In the genomic region with DNA sequence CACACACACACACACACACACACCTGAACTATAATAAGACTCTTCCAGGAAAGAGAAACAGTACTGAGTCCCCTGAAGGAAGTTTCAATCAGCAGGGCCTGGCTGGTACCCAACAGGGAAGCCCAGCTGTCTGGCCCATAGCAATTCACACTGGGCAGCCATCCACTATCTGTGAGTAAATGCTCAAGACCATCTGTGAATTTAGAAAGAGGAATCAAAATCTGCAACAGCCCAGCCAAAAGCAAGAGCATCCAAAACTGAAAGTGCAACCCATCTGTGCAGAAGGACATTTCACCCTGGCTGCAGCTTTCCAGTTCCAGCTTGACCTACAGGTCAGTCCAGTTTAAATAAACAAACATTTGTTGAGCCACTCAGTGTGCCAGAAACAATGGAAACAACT, we compare ENCODE assay signal across 8 mouse cellular contexts.
A peak's percentile ranks its signal among the peaks of the same experiment; 100 is the strongest.
DNase-seq lines count a peak whose midpoint lies in the region; ATAC-seq and TF ChIP-seq lines count a peak whose summit lies in the region.

No protein-coding gene starts in this region.

- peak; percentile 33 for DNase-seq in kidney, adult 2 months
- DNase-seq in cerebellum, adult 11-12 months = peak; percentile 58
- DNase-seq in gastrocnemius, postnatal 25 days = peak; percentile 68
- DNase-seq in layer of hippocampus, postnatal 25 days (ENCODE audit: extremely low spot score in 1 of 2, low spot score in 1 of 2) = peak; percentile 16 to 42
- DNase-seq in ovary, postnatal 10 days (ENCODE audit: low spot score) = peak; percentile 8
- DNase-seq in T-cell, adult 2 months (ENCODE audit: low spot score) = no peak
- no peak for DNase-seq in embryo, embryonic 11 days

- ATAC-seq in kidney, embryonic 15.5 days (replicated peaks; ENCODE audit: low FRiP score) = no peak

- no peak overlapping the region for H3K4me2 ChIP-seq in kidney, embryonic 15.5 days

- H3K4me1 ChIP-seq in kidney, adult 2 months (ENCODE audit: control insufficient read depth, insufficient read depth, low read length) = no peaks in the 10 kb centered on the region
- no peaks in the 10 kb centered on the region for H3K4me1 ChIP-seq in kidney, embryonic 15.5 days

- no peak for TF ChIP-seq CTCF in kidney, adult 2 months (conservative IDR thresholded peaks at IDR 0.05; ENCODE audit: insufficient read depth, insufficient read length, low read depth, low read length)

- no peaks in the 10 kb centered on the region for H3K9me3 ChIP-seq in kidney, embryonic 15.5 days (replicated peaks)

- H3K27ac ChIP-seq in kidney, adult 2 months (ENCODE audit: insufficient read depth, low read depth, low read length) = no peak overlapping the region
- no peak overlapping the region for H3K27ac ChIP-seq in kidney, embryonic 15.5 days

- H3K27me3 ChIP-seq in kidney, adult 2 months (replicated peaks; ENCODE audit: control insufficient read depth, insufficient read depth, low read length) = no peaks in the 10 kb centered on the region
- H3K27me3 ChIP-seq in kidney, embryonic 15.5 days = no peaks in the 10 kb centered on the region

- no peak overlapping the region for H3K9ac ChIP-seq in kidney, embryonic 15.5 days

- H3K36me3 ChIP-seq in kidney, adult 2 months (ENCODE audit: control insufficient read depth, insufficient read depth, low read length) = no peaks in the 10 kb centered on the region
- no peaks in the 10 kb centered on the region for H3K36me3 ChIP-seq in kidney, embryonic 15.5 days

- TF ChIP-seq POLR2A in kidney, adult 2 months (IDR thresholded peaks at IDR 0.05; ENCODE audit: low read depth, low read length) = no peak

- no peak overlapping the region for H3K4me3 ChIP-seq in kidney, adult 2 months (ENCODE audit: insufficient read depth, low read depth, low read length)
- H3K4me3 ChIP-seq in kidney, embryonic 15.5 days (replicated peaks) = no peak overlapping the region

Comparison
In these comparisons a context has a peak if more than half of its experiments do, and no peak if none do; other contexts are left out.
1. DNase-seq: peak in kidney, adult 2 months (single experiment), cerebellum, adult 11-12 months (single experiment), gastrocnemius, postnatal 25 days (single experiment), layer of hippocampus, postnatal 25 days (2 of 2) and ovary, postnatal 10 days (single experiment); none in T-cell, adult 2 months (single experiment) and embryo, embryonic 11 days (single experiment).